Mouse (Mus musculus): ENCODE measurements around the gene Lrrc75b.

DNA sequence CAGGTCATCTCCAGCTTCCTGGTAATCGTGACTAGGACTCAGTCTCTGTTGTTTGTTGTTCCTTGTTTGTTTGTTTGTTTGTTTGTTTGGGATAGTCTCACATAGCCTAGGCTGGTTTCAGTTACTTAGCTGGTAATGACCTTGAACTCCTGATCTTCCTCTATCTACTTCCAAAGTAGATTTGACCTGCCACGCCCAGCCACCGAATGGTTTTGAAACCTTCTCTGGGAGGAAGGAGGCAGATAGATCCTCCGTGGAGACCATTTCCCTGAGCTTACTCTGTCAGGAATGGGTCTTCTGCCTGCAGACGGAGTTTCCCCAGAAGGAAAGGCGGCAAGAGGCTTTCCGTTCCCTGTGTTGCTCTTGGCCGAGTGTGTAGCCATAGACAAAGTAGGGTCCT lies 2.5 kb upstream of the Lrrc75b start:
- TF ChIP-seq TAL1 (IDR thresholded peaks at IDR 0.05; ENCODE audit: low read length) (no peak), GATA1 (IDR thresholded peaks at IDR 0.05; ENCODE audit: low read length) (no peak)

All from erythroblast, embryonic 14.5 days (primary cell).